ENCODE assay signal across 22 mouse cellular contexts in the genomic region with DNA sequence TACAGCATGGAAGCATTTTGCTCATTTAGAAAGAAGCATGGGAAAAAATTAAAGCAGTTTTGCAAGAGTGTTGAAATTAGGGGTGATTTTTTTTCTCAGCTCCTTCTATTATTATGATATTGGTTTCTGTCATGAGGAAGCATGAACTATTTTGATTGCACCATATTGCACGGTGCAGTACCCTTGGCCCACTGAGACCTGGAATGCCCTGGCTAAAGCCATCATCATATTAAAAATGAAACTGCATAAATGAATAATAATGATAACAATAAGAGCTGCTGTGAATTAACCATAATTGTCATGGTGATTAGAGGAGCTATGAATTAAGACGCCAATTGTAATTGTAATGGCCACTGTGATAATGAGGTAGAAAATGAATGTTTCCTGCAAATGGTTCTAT.
DNase-seq lines count a peak whose midpoint lies in the region; ATAC-seq and TF ChIP-seq lines count a peak whose summit lies in the region.
"Had no signal": no experiment of that assay in that cellular context is flagged by ENCODE, and none has a peak within 500 bp of the region (broad histone marks: within the 10 kb centered on the region; RNA-seq: fewer than 3 reads in every experiment).

No protein-coding gene starts in this region.

- H3K36me3 ChIP-seq in hindbrain, embryonic 12.5 days = no peaks in the 10 kb centered on the region
- no peaks in the 10 kb centered on the region for H3K36me3 ChIP-seq in hindbrain, postnatal 0 days (ENCODE audit: insufficient read depth, low read length)
- H3K36me3 ChIP-seq in midbrain, embryonic 14.5 days (ENCODE audit: control insufficient read depth, insufficient read depth, low read length) = no peaks in the 10 kb centered on the region
- no peaks in the 10 kb centered on the region for H3K36me3 ChIP-seq in midbrain, embryonic 13.5 days
- H3K36me3 ChIP-seq in intestine, embryonic 16.5 days (ENCODE audit: control insufficient read depth, insufficient read depth, low read length) = no peaks in the 10 kb centered on the region
- H3K36me3 ChIP-seq: forebrain, embryonic 15.5 days; heart, embryonic 13.5 days had no signal

- TF ChIP-seq POLR2A in brain, embryonic 14.5 days (IDR thresholded peaks at IDR 0.05; ENCODE audit: borderline replicate concordance, extremely low read depth, insufficient read depth, insufficient read length, poor library complexity, severe bottlenecking) = no peak

- DNase-seq in hindbrain, postnatal 0 days (ENCODE audit: low spot score) = no peak
- DNase-seq in midbrain, embryonic 14.5 days = peak; percentile 3
- peak; percentile 35 for DNase-seq in brain, embryonic 14.5 days (ENCODE audit: low read depth)
- DNase-seq: adrenal gland, adult 8-10 months; adrenal gland, postnatal 25 days; cerebellum, adult 18-20 months; cerebellum, adult 9-10 months; cerebellum, postnatal 14 days; gastrocnemius, postnatal 25 days; heart, adult 18-20 months; heart, postnatal 14 days; heart, postnatal 4 days; kidney, adult 2 months had no signal

- H3K4me3 ChIP-seq in hindbrain, embryonic 12.5 days = no peak overlapping the region
- no peak overlapping the region for H3K4me3 ChIP-seq in hindbrain, postnatal 0 days (ENCODE audit: low read length)
- H3K4me3 ChIP-seq in midbrain, embryonic 14.5 days (replicated peaks; ENCODE audit: low read depth, low read length) = no peak overlapping the region
- H3K4me3 ChIP-seq in midbrain, embryonic 13.5 days (replicated peaks) = no peak overlapping the region
- no peak overlapping the region for H3K4me3 ChIP-seq in intestine, embryonic 16.5 days (ENCODE audit: low read length)
- H3K4me3 ChIP-seq: forebrain, embryonic 15.5 days; heart, embryonic 13.5 days had no signal

- H3K27me3 ChIP-seq in hindbrain, embryonic 12.5 days = no peaks in the 10 kb centered on the region
- no peaks in the 10 kb centered on the region for H3K27me3 ChIP-seq in hindbrain, postnatal 0 days (ENCODE audit: insufficient read depth, low read length)
- no peaks in the 10 kb centered on the region for H3K27me3 ChIP-seq in midbrain, embryonic 14.5 days (ENCODE audit: control insufficient read depth, insufficient read depth, low read length)
- H3K27me3 ChIP-seq in midbrain, embryonic 13.5 days = no peaks in the 10 kb centered on the region
- H3K27me3 ChIP-seq in intestine, embryonic 16.5 days (replicated peaks; ENCODE audit: control insufficient read depth, insufficient read depth, low read length) = no peaks in the 10 kb centered on the region
- H3K27me3 ChIP-seq: forebrain, embryonic 15.5 days; heart, embryonic 13.5 days had no signal

- WGBS in hindbrain, embryonic 12.5 days = 71% methylated on average over 2 of the region's 2 CpGs
- 54% methylated on average over 2 of the region's 2 CpGs for WGBS in hindbrain, postnatal 0 days
- WGBS in midbrain, embryonic 14.5 days = 55% methylated on average over 2 of the region's 2 CpGs
- 67% methylated on average over 2 of the region's 2 CpGs for WGBS in midbrain, embryonic 13.5 days
- WGBS in intestine, embryonic 16.5 days = 73% methylated on average over 2 of the region's 2 CpGs

- no peaks in the 10 kb centered on the region for H3K4me1 ChIP-seq in hindbrain, embryonic 12.5 days
- no peaks in the 10 kb centered on the region for H3K4me1 ChIP-seq in hindbrain, postnatal 0 days (ENCODE audit: insufficient read depth, low read length)
- no peaks in the 10 kb centered on the region for H3K4me1 ChIP-seq in midbrain, embryonic 14.5 days (ENCODE audit: control insufficient read depth, insufficient read depth, low read length)
- H3K4me1 ChIP-seq in midbrain, embryonic 13.5 days (replicated peaks) = no peaks in the 10 kb centered on the region
- no peaks in the 10 kb centered on the region for H3K4me1 ChIP-seq in intestine, embryonic 16.5 days (ENCODE audit: control insufficient read depth, insufficient read depth, low read length)
- H3K4me1 ChIP-seq: forebrain, embryonic 15.5 days; heart, embryonic 13.5 days had no signal

- peak; percentile 72; the same call in 1 of the 2 replicates for ATAC-seq in hindbrain, embryonic 12.5 days (ENCODE audit: low FRiP score)
- ATAC-seq in hindbrain, postnatal 0 days = no peak
- no peak for ATAC-seq in midbrain, embryonic 14.5 days (ENCODE audit: low FRiP score, low TSS enrichment)
- no peak for ATAC-seq in midbrain, embryonic 13.5 days
- ATAC-seq in intestine, embryonic 16.5 days = no peak
- ATAC-seq: CD4-positive, CD25-positive, alpha-beta regulatory T cell, adult 4 months; forebrain, embryonic 15.5 days; hindbrain, embryonic 16.5 days; inflammation-experienced regulatory T-cells, adult 6 months; intestine, postnatal 0 days had no signal

- TF ChIP-seq CTCF in hindbrain, postnatal 0 days (IDR thresholded peaks at IDR 0.05; ENCODE audit: low read depth) = no peak
- no peak for TF ChIP-seq CTCF in brain, embryonic 14.5 days (IDR thresholded peaks at IDR 0.05; ENCODE audit: borderline replicate concordance, extremely low read depth, insufficient read depth, insufficient read length)

- H3K9ac ChIP-seq in hindbrain, embryonic 12.5 days = no peak overlapping the region
- no peak overlapping the region for H3K9ac ChIP-seq in hindbrain, postnatal 0 days (replicated peaks; ENCODE audit: low read length)
- no peak overlapping the region for H3K9ac ChIP-seq in midbrain, embryonic 14.5 days (replicated peaks; ENCODE audit: low read length)
- no peak overlapping the region for H3K9ac ChIP-seq in midbrain, embryonic 13.5 days (replicated peaks)
- no peak overlapping the region for H3K9ac ChIP-seq in intestine, embryonic 16.5 days (ENCODE audit: low read depth, low read length)
- H3K9ac ChIP-seq: forebrain, embryonic 15.5 days; heart, embryonic 13.5 days had no signal

- H3K27ac ChIP-seq in hindbrain, embryonic 12.5 days = no peak overlapping the region
- no peak overlapping the region for H3K27ac ChIP-seq in hindbrain, postnatal 0 days
- H3K27ac ChIP-seq in midbrain, embryonic 14.5 days (replicated peaks; ENCODE audit: low read depth, low read length) = no peak overlapping the region
- no peak overlapping the region for H3K27ac ChIP-seq in midbrain, embryonic 13.5 days
- H3K27ac ChIP-seq in intestine, embryonic 16.5 days (ENCODE audit: low read length) = no peak overlapping the region
- H3K27ac ChIP-seq: forebrain, embryonic 15.5 days; heart, embryonic 13.5 days had no signal

- H3K4me2 ChIP-seq in hindbrain, embryonic 12.5 days (replicated peaks) = no peak overlapping the region
- H3K4me2 ChIP-seq in hindbrain, postnatal 0 days (ENCODE audit: low read depth, low read length) = no peak overlapping the region
- no peak overlapping the region for H3K4me2 ChIP-seq in midbrain, embryonic 14.5 days (ENCODE audit: low read length)
- H3K4me2 ChIP-seq in midbrain, embryonic 13.5 days (replicated peaks) = no peak overlapping the region
- H3K4me2 ChIP-seq in intestine, embryonic 16.5 days (ENCODE audit: low read depth, low read length) = no peak overlapping the region
- H3K4me2 ChIP-seq: forebrain, embryonic 15.5 days; heart, embryonic 13.5 days had no signal

- no peaks in the 10 kb centered on the region for H3K9me3 ChIP-seq in hindbrain, embryonic 12.5 days (replicated peaks)
- H3K9me3 ChIP-seq in hindbrain, postnatal 0 days (ENCODE audit: low read length) = no peaks in the 10 kb centered on the region
- no peaks in the 10 kb centered on the region for H3K9me3 ChIP-seq in midbrain, embryonic 14.5 days (ENCODE audit: control insufficient read depth, low read length)
- H3K9me3 ChIP-seq in midbrain, embryonic 13.5 days = no peaks in the 10 kb centered on the region
- H3K9me3 ChIP-seq in intestine, embryonic 16.5 days (ENCODE audit: control insufficient read depth, low read length) = no peaks in the 10 kb centered on the region
- H3K9me3 ChIP-seq: forebrain, embryonic 15.5 days; heart, embryonic 13.5 days had no signal
